Mouse (Mus musculus) embryonic stem cell, embryonic (primary cell): Measurements from ENCODE around the gene Cenpv.

Source experiments
- CTCF ChIA-PET, 4 experiments: fragments of 300-600 bp in 2 of 4; fragments of 350-600 bp in 2 of 4; sonication (Branson Sonifier 250); formaldehyde crosslinking; loops; one replicate each; lab custom pipeline; 2022; ENCODE audit warnings: inconsistent platforms in 2 of 4; lab: Charles Lee
- POLR2A ChIA-PET, 4 experiments: fragments of 300-600 bp in 2 of 4; fragments of 350-600 bp in 2 of 4; sonication (Branson Sonifier 250); formaldehyde crosslinking; loops; one replicate each; lab custom pipeline; 2022; ENCODE audit warnings: antibody characterized with exemption in 4 of 4, inconsistent platforms in 1 of 4; lab: Charles Lee

Gene Cenpv

DNA sequence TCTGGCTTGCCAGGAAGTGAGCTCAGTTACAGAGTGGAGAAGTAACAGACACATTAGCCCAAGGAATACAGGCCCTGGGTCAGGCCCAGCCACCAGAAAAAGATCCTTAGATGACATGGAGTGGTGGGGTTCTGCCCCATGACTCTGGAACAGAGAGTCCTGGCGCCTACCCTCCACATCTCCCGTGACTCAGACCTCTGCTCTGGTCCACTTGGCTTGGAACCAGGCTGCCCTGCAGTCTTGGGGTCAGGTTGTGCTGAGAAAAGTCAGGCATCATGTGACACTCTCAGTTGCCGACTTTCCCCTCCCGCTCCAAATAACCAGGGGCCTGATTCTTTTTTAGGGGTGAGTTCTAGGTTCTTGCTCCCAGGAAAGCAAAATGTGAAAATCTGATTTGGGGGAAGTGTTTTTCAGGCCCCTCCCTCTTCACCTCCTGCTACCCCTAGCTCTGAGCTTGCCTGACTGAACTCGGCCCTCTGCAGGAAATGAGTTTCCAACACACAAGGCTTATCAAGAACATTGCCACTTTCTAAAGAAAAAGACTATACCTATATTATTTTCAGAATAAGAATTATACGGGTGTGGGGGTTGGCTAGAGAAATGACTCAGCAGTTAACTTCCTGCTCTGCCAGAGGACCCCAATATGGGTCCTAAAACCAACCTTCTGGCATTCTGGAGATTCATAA lies 20.0 kb upstream of the Cenpv start:
- ChIA-PET CTCF (no interaction called here), POLR2A (interaction anchor here in 3 of 4 experiments (0.7 to 33.0 kb wide), 14 partner anchors 8 to 50 kb away, joined by 3 to 1188 read pairs (median 10); partner anchors contain the start of genes Cenpv (in 2 of the 3), Ubb (in 2 of the 3) and Trpv2 (in 1 of the 3))

DNA sequence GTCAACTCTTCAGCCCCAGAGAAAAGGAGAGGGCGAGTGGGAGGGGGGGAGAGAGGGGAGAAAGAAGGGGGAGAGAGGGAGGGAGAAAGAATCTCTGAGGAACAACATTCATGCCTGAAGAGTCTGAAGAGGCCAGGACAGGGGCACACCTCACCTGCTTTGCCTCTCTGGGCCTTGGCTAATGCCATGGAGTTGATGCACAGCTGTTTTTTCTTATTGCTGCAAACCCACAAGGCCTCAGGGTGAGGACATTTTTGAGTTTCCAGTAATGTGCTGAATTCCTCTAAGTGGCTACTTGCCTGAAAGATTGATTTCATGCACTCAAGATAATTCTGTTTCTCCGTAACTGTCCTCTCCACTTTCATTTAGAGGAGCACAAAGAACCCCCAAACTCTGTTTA lies 19.1 kb upstream of the Cenpv start:
- CTCF ChIA-PET, result interaction anchor here in 1 of 4 experiments (0.6 kb wide), 1 partner anchor 542 kb away, joined by 3 read pairs; no protein-coding TSS in a partner anchor
- POLR2A ChIA-PET, result interaction anchor here in 3 of 4 experiments (0.6 to 33.0 kb wide), 15 partner anchors 7 to 880 kb away, joined by 3 to 1188 read pairs (median 10); partner anchors contain the start of genes Trpv2 (in 2 of the 3), Cenpv (in 1 of the 3) and Ubb (in 1 of the 3)

DNA sequence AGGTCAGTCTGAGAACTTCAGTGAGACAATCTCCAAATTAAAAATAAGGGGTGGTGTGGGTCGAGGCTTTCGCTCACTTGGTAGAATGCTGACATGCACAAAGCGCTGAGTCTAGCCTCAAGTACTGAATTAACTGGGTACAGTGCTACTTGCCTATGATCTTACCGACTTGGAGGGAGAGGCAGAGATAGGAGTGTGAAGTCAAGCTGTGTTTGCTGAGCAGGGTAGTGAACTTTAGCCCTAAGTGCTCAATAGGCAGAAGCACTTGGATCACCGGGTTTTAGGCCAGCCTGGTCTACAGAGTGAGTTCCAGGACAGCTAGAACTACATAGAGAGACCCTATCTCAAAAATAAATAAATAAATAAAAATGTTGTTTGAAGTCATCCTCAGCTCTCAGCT lies 18.1 kb upstream of the Cenpv start:
- ChIA-PET CTCF (interaction anchor here in 1 of 4 experiments (0.7 kb wide), 1 partner anchor 277 kb away, joined by 3 read pairs; no protein-coding TSS in a partner anchor), POLR2A (interaction anchor here (0.6 to 33.0 kb wide), 25 partner anchors 7 to 481 kb away, joined by 3 to 1188 read pairs (median 20); partner anchors contain the start of genes Cenpv (in 2 of the 4), Trpv2 (in 2 of the 4) and Ubb (in 1 of the 4))

DNA sequence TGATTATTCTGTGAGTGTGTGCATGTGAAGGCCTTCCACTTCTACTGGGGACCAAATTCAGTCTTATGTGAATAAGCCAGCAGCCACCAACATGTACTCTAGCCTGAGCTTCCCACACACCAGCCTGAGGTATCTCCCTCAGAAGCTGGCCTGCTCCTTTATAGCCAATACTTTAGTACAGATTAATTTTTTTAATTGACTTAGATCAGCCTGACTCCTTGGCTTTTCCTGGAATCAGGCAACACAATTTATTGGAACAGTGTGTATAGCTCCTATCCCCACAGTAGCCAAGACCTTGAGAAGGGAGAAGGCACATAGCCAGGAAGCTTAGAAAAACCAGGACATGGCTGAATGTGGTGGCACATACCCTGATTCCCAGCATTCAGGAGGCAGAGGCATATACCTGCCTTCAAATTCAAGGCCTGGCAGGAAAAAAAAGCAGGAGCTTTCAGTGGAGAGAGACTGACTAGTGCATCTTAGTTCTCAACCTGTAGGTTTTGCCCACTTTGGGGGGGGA lies 16.9 kb upstream of the Cenpv start:
- CTCF ChIA-PET, result interaction anchor here in 3 of 4 experiments (0.5 to 1.7 kb wide), 3 partner anchors 19 to 43 kb away, joined by 3 to 4 read pairs (median 3); no protein-coding TSS in a partner anchor

DNA sequence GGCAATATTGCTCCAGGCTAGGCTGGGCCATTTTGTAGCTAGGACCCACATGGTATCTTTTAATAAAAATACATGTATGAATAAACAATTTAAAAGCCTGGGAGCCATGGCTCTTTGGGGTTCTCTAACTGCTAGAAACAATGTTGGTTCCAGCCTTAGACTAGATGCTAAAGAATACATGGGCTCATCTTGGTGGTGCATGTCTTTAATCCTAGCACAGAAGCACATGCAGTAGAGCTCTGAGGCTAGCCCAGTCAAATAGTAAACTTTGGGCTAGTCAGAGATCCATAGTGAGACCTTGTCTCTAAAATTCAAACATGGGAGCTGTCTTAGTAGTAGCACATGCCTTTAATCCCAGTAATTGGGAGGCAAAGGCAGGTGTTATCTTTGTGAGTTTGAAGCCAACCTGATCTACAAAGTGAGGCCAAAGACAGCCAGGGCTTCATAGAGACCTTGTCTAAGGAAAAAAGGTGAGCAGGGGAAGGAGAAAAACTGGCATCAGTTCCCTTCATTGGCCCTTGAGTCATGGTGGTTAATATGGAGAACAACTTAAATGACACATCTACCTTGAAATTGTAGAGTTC lies 16.0 kb upstream of the Cenpv start:
- ChIA-PET CTCF (interaction anchor here in 1 of 4 experiments (1.7 kb wide), 1 partner anchor 42 kb away, joined by 4 read pairs; no protein-coding TSS in a partner anchor), POLR2A (interaction anchor here (0.5 to 33.0 kb wide), 55 partner anchors 9 to 275 kb away, joined by 3 to 1188 read pairs (median 7); partner anchors contain the start of genes Cenpv (in 3 of the 4) and Trpv2 (in 3 of the 4))

More for the DNA sequence above, 16.9 kb upstream of the Cenpv start:
- POLR2A ChIA-PET, result interaction anchor here (0.8 to 33.0 kb wide), 44 partner anchors 8 to 99 kb away, joined by 3 to 1188 read pairs (median 8); partner anchors contain the start of genes Cenpv (in 3 of the 4) and Trpv2 (in 3 of the 4)

DNA sequence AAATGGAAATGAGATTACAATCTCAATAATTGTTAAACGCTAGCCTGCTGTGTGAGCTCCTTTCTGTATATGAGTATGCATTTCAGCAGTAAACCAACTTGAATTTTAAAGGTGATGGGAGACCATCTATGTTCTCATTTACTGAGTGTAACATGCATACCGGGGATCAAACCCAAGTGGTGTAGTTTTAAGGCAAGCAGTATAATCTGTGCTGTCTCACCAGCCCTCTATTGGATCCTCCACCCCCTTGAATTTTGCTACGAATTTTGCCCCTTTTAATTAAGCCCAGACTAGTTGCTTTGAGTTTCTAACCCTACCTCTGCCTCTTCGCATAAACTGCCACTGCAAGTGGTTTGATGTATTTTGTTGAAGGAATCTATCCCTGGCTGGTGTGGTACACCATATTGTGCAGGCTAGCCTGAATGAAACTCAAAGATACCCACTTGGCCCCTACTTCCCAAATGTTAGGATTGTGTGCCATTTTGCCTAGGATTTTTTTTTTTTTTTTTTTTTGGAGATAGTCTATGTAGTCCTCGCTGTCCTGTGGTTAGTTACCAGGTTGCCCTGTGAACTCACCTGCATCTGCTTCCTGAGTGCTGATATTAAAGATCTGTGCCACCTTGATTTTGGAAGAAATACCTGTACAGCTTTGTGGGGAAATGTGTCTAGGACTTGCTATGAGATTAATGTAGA lies 15.2 kb upstream of the Cenpv start:
- ChIA-PET POLR2A (interaction anchor here (0.6 to 33.0 kb wide), 72 partner anchors 8 to 306 kb away, joined by 3 to 1188 read pairs (median 5); partner anchors contain the start of genes Cenpv (in 3 of the 4), Trpv2 (in 3 of the 4), Adora2b (in 1 of the 4) and Ncor1 (in 1 of the 4)), CTCF (interaction anchor here in 2 of 4 experiments (0.6 to 0.8 kb wide), 2 partner anchors 16 to 55 kb away, joined by 3 to 4 read pairs; no protein-coding TSS in a partner anchor)

DNA sequence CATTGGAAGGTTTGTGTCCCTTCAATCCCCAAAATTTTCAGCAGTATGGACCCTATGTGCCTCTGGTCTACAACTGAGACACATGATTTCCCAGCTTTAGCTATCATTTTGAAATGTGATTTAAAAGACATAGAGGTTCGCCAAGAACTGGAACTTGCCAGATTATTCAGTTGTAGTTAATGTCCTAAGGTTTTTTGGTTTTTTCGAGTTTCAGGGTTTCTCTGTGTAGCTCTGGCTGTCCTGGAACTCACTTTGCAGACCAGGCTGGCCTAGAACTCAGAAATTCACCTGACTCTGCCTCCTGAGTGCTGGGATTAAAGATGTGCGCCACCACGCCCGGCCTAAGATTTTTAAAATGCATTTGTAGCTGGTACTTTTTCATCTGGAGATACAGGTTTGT lies 14.6 kb upstream of the Cenpv start:
- ChIA-PET CTCF (interaction anchor here in 1 of 4 experiments (0.8 kb wide), 1 partner anchor 16 kb away, joined by 3 read pairs; no protein-coding TSS in a partner anchor), POLR2A (interaction anchor here (0.6 to 33.0 kb wide), 56 partner anchors 9 to 305 kb away, joined by 3 to 1188 read pairs (median 5); partner anchors contain the start of genes Cenpv (in 3 of the 4), Trpv2 (in 2 of the 4), Adora2b (in 1 of the 4) and Ncor1 (in 1 of the 4))

DNA sequence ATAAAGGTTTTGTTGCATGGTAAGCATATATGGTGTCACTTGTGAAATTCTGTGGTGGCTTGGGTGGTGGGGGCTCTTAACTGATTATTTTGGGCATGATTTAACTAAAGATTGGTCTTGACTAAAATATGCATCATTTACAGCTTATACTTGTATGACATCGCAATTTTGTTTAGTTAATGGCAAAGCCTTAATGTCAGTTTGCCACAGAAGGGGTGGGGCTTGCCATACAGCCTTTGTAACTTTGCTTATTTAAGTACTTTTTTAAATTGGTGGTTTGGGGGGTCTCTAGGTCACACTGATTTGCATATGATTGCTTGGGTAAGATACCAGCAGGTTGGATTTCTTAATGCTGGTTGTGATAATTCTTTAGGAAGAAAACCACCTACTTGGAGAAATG lies 14.1 kb upstream of the Cenpv start:
- ChIA-PET POLR2A (interaction anchor here in 3 of 4 experiments (0.6 to 33.0 kb wide), 49 partner anchors 8 to 304 kb away, joined by 3 to 1188 read pairs (median 5); partner anchors contain the start of genes Cenpv (in 3 of the 3), Trpv2 (in 2 of the 3), Adora2b (in 1 of the 3) and Ncor1 (in 1 of the 3)), CTCF (interaction anchor here in 1 of 4 experiments (0.8 kb wide), 1 partner anchor 15 kb away, joined by 3 read pairs; no protein-coding TSS in a partner anchor)

DNA sequence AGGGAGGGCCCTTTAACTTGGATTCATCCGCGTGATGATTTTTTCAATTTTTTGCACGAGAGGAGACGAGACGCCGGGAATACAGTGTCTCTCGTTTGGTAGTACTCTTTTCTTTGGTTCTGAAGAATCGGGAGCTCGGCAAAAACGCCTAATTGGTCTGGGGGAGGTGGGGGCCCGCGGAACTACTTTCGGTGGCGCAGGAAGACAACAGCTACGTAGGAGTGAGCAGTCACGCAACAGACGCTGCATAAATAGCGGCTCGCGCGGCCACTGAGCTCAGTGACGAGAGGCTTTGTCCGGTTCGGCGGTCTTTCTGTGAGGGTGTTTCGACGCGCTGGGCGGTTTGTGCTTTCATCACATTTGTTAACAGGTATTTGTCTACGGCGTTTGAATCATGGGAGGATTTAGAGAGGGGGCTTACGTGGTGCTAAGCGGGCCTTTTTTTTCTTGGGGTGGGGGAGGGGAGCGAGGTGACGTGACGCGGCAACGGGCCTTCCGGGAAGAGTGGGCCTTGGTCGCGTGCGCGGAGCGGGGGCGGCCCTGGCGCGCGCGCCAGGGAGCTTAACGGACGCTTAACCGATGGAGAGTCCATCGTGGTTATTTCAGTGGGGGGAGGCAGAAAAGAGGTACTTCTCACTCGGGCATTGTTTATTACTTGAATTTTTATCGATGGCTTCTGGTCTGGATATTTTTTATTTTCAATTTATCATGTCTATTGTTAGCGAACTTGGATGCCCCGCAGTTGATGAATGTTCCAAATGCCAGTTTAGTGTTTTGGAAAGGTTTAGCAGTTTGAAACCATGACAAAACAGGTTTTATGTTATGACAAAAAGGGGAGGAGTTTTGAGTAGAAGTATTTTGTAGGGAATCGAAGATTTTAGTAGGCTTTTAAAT lies 12.4 kb upstream of the Cenpv start:
- CTCF ChIA-PET, result interaction anchor here in 2 of 4 experiments (0.5 to 1.3 kb wide), 7 partner anchors 13 to 142 kb away, joined by 3 to 6 read pairs (median 4); partner anchors contain the start of gene Cenpv (in 1 of the 2)
- POLR2A ChIA-PET, result interaction anchor here (0.5 to 33.0 kb wide), 278 partner anchors 8 to 1823 kb away, joined by 3 to 1188 read pairs (median 5); partner anchors contain the start of genes Cenpv (in 4 of the 4), Adora2b (in 3 of the 4), Ncor1 (in 3 of the 4) and Pigl (in 3 of the 4)

DNA sequence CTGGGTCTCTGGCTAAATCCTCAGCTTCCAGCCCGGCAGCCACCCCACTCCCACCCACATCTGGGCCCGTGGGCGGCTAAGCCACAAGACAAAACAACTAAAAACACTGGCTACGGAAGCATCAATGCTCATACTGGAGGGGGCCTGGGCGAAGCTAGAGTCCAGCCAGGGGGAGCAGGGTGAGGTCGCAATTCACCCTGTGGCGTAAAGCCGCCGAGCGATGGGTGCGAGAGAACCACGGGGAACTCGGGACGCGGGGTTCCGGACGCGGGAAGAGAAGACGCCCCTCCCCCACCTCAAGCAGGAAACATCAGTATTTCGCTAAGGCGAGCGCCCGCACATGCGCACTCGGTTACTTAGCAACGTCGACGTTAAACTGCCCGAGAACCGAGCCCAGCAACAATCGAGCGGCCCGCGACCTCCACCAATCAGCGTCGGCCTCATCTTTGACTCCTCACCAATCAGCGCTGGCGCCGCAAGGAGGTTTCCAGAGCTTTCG lies 11.7 kb upstream of the Cenpv start, which contains the start of gene Ubb:
Gene Ubb (plus strand): TSS at position 445 of the 499 bp plus-strand sequence.
- CTCF ChIA-PET, result interaction anchor here in 2 of 4 experiments (0.5 to 1.3 kb wide), 7 partner anchors 12 to 124 kb away, joined by 3 to 6 read pairs (median 4); partner anchors contain the start of gene Cenpv (in 1 of the 2)
- POLR2A ChIA-PET, result interaction anchor here (0.6 to 33.0 kb wide), 265 partner anchors 8 to 1822 kb away, joined by 3 to 1188 read pairs (median 6); partner anchors contain the start of genes Cenpv (in 4 of the 4), Adora2b (in 3 of the 4), Ncor1 (in 3 of the 4) and Pigl (in 3 of the 4)

DNA sequence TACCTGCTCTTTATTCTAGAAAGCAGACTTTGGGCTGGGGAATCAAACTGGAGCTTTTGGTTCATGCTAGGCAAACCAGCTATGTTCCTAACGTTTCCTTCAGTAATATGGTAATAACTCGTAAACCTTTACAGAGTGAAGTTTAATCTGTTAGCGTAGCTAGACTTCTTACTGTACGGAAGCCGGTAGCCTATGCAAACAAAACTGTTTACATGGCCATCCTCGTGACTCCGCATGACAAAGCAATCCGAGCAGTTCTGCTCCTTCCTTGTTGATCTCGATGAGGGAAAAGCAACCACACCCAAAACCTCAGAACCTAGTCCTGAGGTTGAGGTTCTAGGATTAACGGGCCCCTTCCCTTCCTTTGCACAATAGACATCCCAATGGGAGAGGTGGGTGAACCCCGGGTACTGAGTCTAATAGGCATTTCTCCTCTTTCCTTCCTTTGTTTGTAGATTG lies 11.2 kb upstream of the Cenpv start:
- ChIA-PET CTCF (interaction anchor here in 2 of 4 experiments (0.5 to 1.2 kb wide), 3 partner anchors 28 to 182 kb away, joined by 3 to 4 read pairs (median 3); no protein-coding TSS in a partner anchor), POLR2A (interaction anchor here (0.6 to 33.0 kb wide), 120 partner anchors 8 to 968 kb away, joined by 3 to 1188 read pairs (median 9); partner anchors contain the start of genes Cenpv (in 4 of the 4), Ncor1 (in 3 of the 4), Pigl (in 3 of the 4) and Zswim7 (in 3 of the 4))

DNA sequence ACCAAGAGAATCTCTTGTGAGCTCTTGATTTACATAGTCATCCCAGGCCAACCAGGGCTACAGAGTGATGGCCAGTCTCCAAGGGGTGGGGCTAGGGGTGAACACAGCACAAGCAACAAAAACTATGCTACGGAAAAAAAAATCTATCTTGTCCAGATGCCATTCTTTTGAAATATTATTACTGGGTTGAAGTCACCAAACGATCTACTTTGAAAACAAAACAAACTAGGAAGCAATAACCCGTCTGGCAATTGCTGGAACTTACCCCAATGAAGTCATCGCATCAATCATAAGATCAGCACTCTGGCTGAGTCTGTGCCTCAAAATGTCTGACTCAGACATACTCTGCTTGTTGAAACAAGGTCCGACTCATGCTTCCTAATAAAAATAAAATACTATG lies 10.7 kb upstream of the Cenpv start:
- POLR2A ChIA-PET, result interaction anchor here (0.5 to 33.0 kb wide), 117 partner anchors 9 to 620 kb away, joined by 3 to 1188 read pairs (median 9); partner anchors contain the start of genes Cenpv (in 4 of the 4), Ncor1 (in 3 of the 4), Pigl (in 3 of the 4) and Adora2b (in 2 of the 4)
- CTCF ChIA-PET, result interaction anchor here in 3 of 4 experiments (0.7 to 1.2 kb wide), 6 partner anchors 55 to 301 kb away, joined by 3 to 4 read pairs (median 4); no protein-coding TSS in a partner anchor

DNA sequence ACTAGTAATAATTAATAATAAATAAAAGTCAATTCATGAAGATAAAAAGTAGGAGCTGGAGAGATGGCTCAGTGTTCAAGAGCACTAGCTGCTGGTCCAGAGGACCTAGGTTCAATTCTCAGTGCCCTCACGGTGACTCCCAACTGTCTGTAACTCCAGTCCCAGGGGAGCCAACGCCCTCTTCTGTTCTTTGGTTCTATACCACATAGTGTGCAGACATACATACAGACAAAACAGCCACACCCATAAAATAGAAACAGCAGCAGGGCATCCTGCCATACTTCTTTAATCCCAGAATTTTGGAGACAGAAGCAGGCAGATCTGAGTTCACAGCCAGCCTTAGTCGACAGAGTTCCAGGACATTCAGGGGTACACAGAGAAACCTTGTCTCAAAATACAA lies 4.9 kb upstream of the Cenpv start:
- CTCF ChIA-PET, result interaction anchor here in 1 of 4 experiments (0.7 kb wide), 1 partner anchor 24 kb away, joined by 9 read pairs; no protein-coding TSS in a partner anchor
- POLR2A ChIA-PET, result interaction anchor here in 3 of 4 experiments (0.7 to 33.1 kb wide), 9 partner anchors 2 to 99 kb away, joined by 5 to 1188 read pairs (median 287); partner anchors contain the start of genes Ubb (in 2 of the 3) and Cenpv (in 1 of the 3)

DNA sequence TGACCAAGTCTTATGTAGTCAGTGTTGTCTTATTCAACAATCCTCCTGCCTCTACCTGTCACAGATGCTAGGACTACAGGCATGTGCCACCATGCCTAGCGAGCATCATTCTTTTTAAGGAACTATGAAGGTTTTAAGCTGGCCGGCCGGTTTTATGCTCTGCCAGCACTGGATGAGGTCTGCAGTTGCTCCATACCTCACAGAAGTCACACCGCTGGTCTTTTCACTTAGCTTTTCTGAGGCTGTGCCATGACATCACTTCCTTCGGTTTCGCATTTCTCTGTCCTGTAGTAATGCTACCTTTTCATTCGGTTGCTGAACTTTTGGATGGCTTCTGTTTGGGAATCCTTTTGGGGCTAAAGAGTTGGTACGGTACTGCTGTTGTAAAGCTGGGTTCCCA lies 2.5 kb upstream of the Cenpv start:
- POLR2A ChIA-PET, result interaction anchor here (0.6 to 33.1 kb wide), 24 partner anchors 4 to 88 kb away, joined by 3 to 1188 read pairs (median 6); partner anchors contain the start of genes Ubb (in 4 of the 4) and Cenpv (in 1 of the 4)
- CTCF ChIA-PET, result interaction anchor here in 1 of 4 experiments (0.6 kb wide), 1 partner anchor 33 kb away, joined by 3 read pairs; no protein-coding TSS in a partner anchor
